Mouse (Mus musculus): ENCODE measurements around the gene Snx29. TPM values are rescaled to one million over a fixed set of nuclear protein-coding genes. Genes with fewer than 3 reads are reported as not detected.

Gene Snx29
- polyA plus RNA-seq, 1 experiment: 4.9 TPM

- no peaks in the 10 kb centered on the region for H3K4me1 ChIP-seq (ENCODE audit: control insufficient read depth, insufficient read depth, low read length)
- H3K4me3 ChIP-seq (ENCODE audit: insufficient read depth, low read length): no peak overlapping the region
- H3K27ac ChIP-seq (ENCODE audit: insufficient read depth, low read length): no peak overlapping the region
- TF ChIP-seq POLR2A (IDR thresholded peaks at IDR 0.05; ENCODE audit: low read depth, low read length) (no peak), CTCF (IDR thresholded peaks at IDR 0.05; ENCODE audit: borderline replicate concordance, insufficient read depth, low read length) (no peak)
These were observed 307.0 kb downstream of the Snx29 start for GRCm38 (mm10) chr16:11629704-11630103.

- TF ChIP-seq CTCF (IDR thresholded peaks at IDR 0.05; ENCODE audit: borderline replicate concordance, insufficient read depth, low read length) (no peak), POLR2A (IDR thresholded peaks at IDR 0.05; ENCODE audit: low read depth, low read length) (no peak)
- no peaks in the 10 kb centered on the region for H3K4me1 ChIP-seq (ENCODE audit: control insufficient read depth, insufficient read depth, low read length)
- no peak overlapping the region for H3K27ac ChIP-seq (ENCODE audit: insufficient read depth, low read length)
These were observed 307.8 kb downstream of the Snx29 start for GRCm38 (mm10) chr16:11630489-11630888.

GRCm38 (mm10) chr16:11632205-11632747, 309.6 kb downstream of the Snx29 start:
- no peak overlapping the region for H3K27ac ChIP-seq (ENCODE audit: insufficient read depth, low read length)
- no peaks in the 10 kb centered on the region for H3K4me1 ChIP-seq (ENCODE audit: control insufficient read depth, insufficient read depth, low read length)
- TF ChIP-seq CTCF (IDR thresholded peaks at IDR 0.05; ENCODE audit: borderline replicate concordance, insufficient read depth, low read length) (no peak), POLR2A (IDR thresholded peaks at IDR 0.05; ENCODE audit: low read depth, low read length) (no peak)
- no peak overlapping the region for H3K4me3 ChIP-seq (ENCODE audit: insufficient read depth, low read length)

More at GRCm38 (mm10) chr16:11630489-11630888, 307.8 kb downstream of the Snx29 start:
- no peak overlapping the region for H3K4me3 ChIP-seq (ENCODE audit: insufficient read depth, low read length)

GRCm38 (mm10) chr16:11636196-11636733, 313.6 kb downstream of the Snx29 start:
- no peak overlapping the region for H3K4me3 ChIP-seq (ENCODE audit: insufficient read depth, low read length)
- TF ChIP-seq CTCF (IDR thresholded peaks at IDR 0.05; ENCODE audit: borderline replicate concordance, insufficient read depth, low read length): no peak
- TF ChIP-seq POLR2A (IDR thresholded peaks at IDR 0.05; ENCODE audit: low read depth, low read length): no peak
- H3K27ac ChIP-seq (ENCODE audit: insufficient read depth, low read length): no peak overlapping the region
- H3K4me1 ChIP-seq (ENCODE audit: control insufficient read depth, insufficient read depth, low read length): no peaks in the 10 kb centered on the region

GRCm38 (mm10) chr16:11636902-11637301, 314.2 kb downstream of the Snx29 start:
- no peaks in the 10 kb centered on the region for H3K4me1 ChIP-seq (ENCODE audit: control insufficient read depth, insufficient read depth, low read length)
- TF ChIP-seq CTCF (IDR thresholded peaks at IDR 0.05; ENCODE audit: borderline replicate concordance, insufficient read depth, low read length) (no peak), POLR2A (IDR thresholded peaks at IDR 0.05; ENCODE audit: low read depth, low read length) (no peak)
- no peak overlapping the region for H3K27ac ChIP-seq (ENCODE audit: insufficient read depth, low read length)
- H3K4me3 ChIP-seq (ENCODE audit: insufficient read depth, low read length): no peak overlapping the region

GRCm38 (mm10) chr16:11637794-11638193, 315.1 kb downstream of the Snx29 start:
- TF ChIP-seq CTCF (IDR thresholded peaks at IDR 0.05; ENCODE audit: borderline replicate concordance, insufficient read depth, low read length) (no peak), POLR2A (IDR thresholded peaks at IDR 0.05; ENCODE audit: low read depth, low read length) (no peak)
- no peak overlapping the region for H3K27ac ChIP-seq (ENCODE audit: insufficient read depth, low read length)
- H3K4me3 ChIP-seq (ENCODE audit: insufficient read depth, low read length): no peak overlapping the region
- H3K4me1 ChIP-seq (ENCODE audit: control insufficient read depth, insufficient read depth, low read length): no peaks in the 10 kb centered on the region

GRCm38 (mm10) chr16:11638739-11639138, 316.0 kb downstream of the Snx29 start:
- no peak for TF ChIP-seq CTCF (IDR thresholded peaks at IDR 0.05; ENCODE audit: borderline replicate concordance, insufficient read depth, low read length)
- no peak for TF ChIP-seq POLR2A (IDR thresholded peaks at IDR 0.05; ENCODE audit: low read depth, low read length)
- Histone ChIP-seq H3K4me1 (ENCODE audit: control insufficient read depth, insufficient read depth, low read length) (no peaks in the 10 kb centered on the region), H3K27ac (ENCODE audit: insufficient read depth, low read length) (no peak overlapping the region), H3K4me3 (ENCODE audit: insufficient read depth, low read length) (no peak overlapping the region)

- no peak for TF ChIP-seq CTCF (IDR thresholded peaks at IDR 0.05; ENCODE audit: borderline replicate concordance, insufficient read depth, low read length)
- TF ChIP-seq POLR2A (IDR thresholded peaks at IDR 0.05; ENCODE audit: low read depth, low read length): no peak
- H3K4me3 ChIP-seq (ENCODE audit: insufficient read depth, low read length): no peak overlapping the region
- no peak overlapping the region for H3K27ac ChIP-seq (ENCODE audit: insufficient read depth, low read length)
- no peaks in the 10 kb centered on the region for H3K4me1 ChIP-seq (ENCODE audit: control insufficient read depth, insufficient read depth, low read length)
These were observed 317.2 kb downstream of the Snx29 start for GRCm38 (mm10) chr16:11639936-11640335.

GRCm38 (mm10) chr16:11643603-11644002, 320.9 kb downstream of the Snx29 start:
- Histone ChIP-seq H3K27ac (ENCODE audit: insufficient read depth, low read length) (no peak overlapping the region), H3K4me1 (ENCODE audit: control insufficient read depth, insufficient read depth, low read length) (no peaks in the 10 kb centered on the region), H3K4me3 (ENCODE audit: insufficient read depth, low read length) (no peak overlapping the region)
- no peak for TF ChIP-seq POLR2A (IDR thresholded peaks at IDR 0.05; ENCODE audit: low read depth, low read length)
- TF ChIP-seq CTCF (IDR thresholded peaks at IDR 0.05; ENCODE audit: borderline replicate concordance, insufficient read depth, low read length): no peak

- no peak for TF ChIP-seq CTCF (IDR thresholded peaks at IDR 0.05; ENCODE audit: borderline replicate concordance, insufficient read depth, low read length)
- no peak for TF ChIP-seq POLR2A (IDR thresholded peaks at IDR 0.05; ENCODE audit: low read depth, low read length)
- no peak overlapping the region for H3K4me3 ChIP-seq (ENCODE audit: insufficient read depth, low read length)
- H3K4me1 ChIP-seq (ENCODE audit: control insufficient read depth, insufficient read depth, low read length): no peaks in the 10 kb centered on the region
- H3K27ac ChIP-seq (ENCODE audit: insufficient read depth, low read length): no peak overlapping the region
These were observed 321.7 kb downstream of the Snx29 start for GRCm38 (mm10) chr16:11644399-11644798.

All from embryonic fibroblast, embryonic 13.5 days (primary cell).